Mouse (Mus musculus): ENCODE measurements around the gene Psme4. TPM values are rescaled to one million over a fixed set of nuclear protein-coding genes. Genes with fewer than 3 reads are reported as not detected.
A peak's percentile ranks its signal among the peaks of the same experiment; 100 is the strongest.
"Not testable (repeated sequence)": the region's sequence is repeated elsewhere in the genome, so short reads cannot be mapped to it uniquely, and the experiment has no call there.

Psme4 gene
- polyA plus RNA-seq (2012; rRNA removed) = 11.2 and 12.6 TPM in 2 replicates

DNA sequence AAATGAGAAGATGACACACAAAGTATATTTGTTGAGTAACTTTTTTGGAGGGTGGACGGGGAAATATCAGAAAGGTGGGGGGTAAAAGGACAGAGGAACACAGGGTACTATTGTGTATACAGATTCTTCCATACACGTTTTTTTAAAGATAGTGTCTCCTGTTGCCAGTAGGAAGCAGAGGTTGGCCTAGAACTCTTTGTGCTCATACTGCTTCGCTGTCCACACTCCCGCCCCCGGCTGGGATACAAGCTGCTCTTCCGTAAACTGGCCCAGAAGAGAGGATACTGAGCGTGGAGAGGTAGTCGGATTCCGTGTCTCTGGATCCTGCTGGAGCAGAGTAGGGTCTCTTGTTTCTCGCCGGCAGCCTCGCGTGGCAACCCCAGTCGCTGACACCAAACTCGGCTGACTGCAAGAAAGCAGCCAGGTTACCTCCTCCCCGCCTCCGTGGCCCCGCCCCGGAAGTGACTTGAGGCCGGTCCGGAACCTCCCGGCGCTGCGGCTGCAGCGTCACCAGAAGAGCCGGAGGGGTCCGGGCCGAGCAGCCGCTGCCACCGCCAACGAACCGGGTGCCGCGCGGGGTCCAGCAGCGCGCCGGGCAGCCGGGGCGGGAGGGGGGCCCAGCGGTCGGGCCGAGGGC lies at the start of gene Psme4:
TSS of gene Psme4 (plus strand) at position 460 of the 637 bp plus-strand sequence.
- 1% methylated on average over 43 of the region's 43 CpGs for WGBS
- DNase-seq (ENCODE audit: low read depth, low spot score) = peak; percentile 72

DNA sequence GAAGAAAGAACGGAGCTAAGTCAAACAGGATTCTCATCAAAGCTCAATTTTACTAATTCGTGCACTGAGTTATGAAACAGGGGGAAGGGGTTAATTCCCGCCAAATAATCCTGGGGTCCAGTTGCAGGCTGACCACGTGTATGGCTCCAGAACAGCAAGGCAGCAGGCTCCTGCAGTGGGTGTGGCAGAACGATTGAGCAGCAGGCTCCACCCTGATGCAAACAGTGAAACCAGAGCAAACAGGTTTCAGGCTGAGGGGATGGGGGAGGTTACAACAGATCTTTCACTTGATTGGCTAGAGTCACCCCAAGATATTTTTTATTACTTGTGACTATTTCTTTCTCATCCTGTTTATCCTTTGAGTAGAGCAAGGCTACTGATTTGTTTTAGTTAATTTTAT lies 48.1 kb upstream of the Psme4 start:
- no peak for DNase-seq (ENCODE audit: low read depth, low spot score)
- WGBS = 44% methylated on average over 5 of the region's 5 CpGs

DNA sequence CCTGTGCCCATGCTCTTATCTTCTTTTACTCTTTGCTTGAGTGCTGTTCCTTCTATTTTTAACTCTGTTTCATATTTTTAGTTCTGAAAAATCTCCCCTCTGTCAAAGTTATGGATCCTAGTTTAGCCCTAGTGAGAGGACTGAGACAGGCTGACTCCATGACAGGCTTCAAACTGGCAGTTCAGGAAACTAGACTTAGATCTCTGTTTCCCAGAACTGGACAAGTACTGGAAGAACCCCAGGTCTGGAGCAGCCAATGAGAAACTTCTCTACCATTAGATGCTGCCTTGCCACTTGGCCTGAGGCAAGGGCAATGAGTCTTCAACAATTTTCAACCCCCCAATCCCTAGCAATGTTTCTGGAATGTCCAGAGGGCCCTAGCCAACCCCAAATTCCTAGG lies 40.8 kb upstream of the Psme4 start:
- no peak for DNase-seq (ENCODE audit: low read depth, low spot score)

DNA sequence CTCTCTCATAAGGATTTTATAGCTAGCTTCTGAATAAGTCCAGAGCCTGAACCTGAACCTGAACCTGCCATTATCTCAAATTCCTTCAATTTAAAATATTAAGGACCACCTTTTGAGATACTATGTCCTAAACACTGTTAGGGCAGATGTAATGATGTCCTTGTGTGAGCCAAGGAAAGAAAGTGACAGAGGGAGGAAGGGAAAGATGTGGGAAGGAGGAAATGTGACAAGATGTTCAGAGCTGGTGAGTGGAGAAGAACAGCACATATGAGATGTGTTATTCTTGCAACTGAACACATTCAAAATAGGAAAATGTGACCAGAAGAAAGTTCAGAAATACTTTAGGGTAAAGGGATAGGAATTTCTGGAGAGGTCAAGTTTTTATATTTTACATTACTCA lies 38.1 kb upstream of the Psme4 start:
- no peak for DNase-seq (ENCODE audit: low read depth, low spot score)

DNA sequence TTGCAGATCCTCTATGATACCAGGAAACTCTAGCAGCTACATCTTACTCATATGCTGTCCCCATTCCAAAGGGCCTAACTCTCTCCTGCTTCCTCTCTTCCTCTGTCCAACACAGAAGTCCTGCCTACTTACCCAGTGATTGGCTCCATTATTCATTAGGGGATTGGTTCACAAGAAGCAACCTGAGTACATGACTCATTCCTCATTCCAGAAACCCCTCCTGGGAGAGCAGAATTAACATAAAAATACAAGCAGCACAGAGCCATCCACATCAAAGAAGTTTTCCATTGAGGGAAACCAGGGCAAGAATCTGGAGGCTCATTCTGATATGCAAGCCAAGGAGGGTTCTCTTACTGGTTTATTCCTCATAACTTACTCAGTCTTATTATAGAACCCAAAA lies 27.5 kb upstream of the Psme4 start:
- DNase-seq (ENCODE audit: low read depth, low spot score) = no peak

DNA sequence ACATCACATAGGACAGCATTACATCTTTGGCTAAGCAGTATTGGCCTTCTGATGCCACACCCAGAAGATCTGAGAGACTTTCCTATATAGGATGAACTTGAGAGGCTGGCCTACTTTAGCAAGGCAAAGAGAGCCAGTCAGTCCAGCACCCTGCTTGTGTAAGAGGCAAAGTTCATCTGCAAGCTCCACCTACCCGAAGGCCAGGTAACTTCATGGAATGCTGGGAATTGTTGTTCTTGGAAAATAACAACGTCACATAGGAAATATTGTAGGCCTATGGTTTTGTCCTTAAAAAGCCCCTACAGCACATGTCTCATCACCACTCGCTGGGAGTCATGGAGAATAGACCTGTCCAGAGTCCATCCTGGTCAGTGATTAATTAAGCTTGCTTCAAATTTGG lies 22.6 kb upstream of the Psme4 start:
- no peak for DNase-seq (ENCODE audit: low read depth, low spot score)

DNA sequence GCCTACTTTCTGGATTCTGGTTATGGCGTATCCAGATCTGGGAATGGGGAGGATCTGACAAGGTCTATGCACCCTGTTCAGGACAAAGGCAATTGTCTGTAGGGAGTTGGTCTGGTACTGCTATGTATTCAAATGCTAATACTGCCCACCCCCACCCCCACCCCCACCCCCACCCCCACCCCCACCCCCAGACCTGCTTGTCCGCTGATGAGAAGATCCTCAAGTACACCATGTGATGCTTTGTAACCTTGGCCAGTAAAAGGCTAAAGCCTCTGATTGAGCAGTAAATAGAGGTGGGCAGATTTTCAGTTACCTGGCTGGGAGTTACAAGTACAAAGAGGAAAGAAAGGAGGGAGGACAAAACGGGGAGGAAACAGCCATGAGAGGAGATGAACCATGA lies 21.9 kb upstream of the Psme4 start:
- 63% methylated on average over 3 of the region's 3 CpGs for WGBS
- no peak for DNase-seq (ENCODE audit: low read depth, low spot score)

More for the DNA sequence above, 22.6 kb upstream of the Psme4 start:
- WGBS = 68% methylated on average over 3 of the region's 3 CpGs

DNA sequence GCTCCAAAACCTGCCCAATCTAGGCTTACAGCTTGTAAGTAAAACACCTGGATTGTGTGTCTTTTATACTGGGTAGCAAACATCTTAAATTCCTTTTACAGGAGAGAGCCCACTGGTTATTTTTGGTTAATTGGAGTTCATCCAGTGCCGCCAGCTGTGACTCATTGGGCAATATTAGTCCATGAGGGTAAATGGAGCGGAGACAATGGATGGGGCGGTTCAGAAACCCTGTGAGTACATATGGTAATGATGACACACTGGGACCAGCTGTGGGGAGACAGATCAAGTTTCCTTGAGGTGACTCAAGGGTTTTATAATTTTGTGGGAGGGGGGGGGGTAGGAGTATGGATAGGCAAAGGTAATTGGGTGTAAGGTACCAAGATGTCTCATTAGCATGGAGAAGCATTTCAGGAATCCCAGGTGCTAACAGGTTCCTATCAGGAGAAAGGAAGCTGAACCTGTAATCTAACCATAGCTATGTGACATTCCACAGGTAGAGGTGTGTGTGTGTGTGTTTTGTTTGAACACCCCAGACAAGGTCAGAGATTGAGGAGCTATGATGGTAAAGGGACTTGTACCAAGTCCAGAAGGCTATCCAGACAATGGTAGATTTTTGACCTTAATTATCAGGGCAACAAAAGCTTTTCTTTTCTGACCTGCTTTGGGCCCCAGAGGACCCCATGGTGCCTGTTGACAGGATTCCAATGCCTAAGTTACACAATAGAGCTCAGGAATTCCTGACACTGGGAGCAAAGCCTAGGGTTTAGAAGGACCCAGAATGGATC lies 21.3 kb upstream of the Psme4 start:
- no peak for DNase-seq (ENCODE audit: low read depth, low spot score)
- WGBS = 85% methylated on average over 3 of the region's 3 CpGs

DNA sequence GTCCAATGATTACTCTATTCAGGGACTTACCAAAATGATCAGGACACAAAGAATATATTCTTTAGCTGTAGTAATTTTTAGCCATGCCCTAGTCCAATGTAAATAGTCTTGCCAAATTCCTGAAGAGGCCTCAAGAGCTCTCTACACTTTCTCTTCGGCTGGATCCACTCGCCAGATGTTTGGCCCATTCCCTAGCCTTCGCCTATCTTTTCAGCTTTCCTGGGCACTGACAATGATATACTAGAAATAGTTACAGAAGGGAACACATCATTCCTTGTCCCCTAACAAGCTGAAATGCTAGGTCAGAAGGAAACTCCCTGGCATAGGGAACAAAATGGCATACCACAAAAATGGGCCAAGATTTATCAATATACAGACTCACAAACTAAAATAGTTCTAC lies 18.6 kb upstream of the Psme4 start:
- DNase-seq (ENCODE audit: low read depth, low spot score) = no peak
- WGBS = 67% methylated on average over 3 of the region's 3 CpGs

DNA sequence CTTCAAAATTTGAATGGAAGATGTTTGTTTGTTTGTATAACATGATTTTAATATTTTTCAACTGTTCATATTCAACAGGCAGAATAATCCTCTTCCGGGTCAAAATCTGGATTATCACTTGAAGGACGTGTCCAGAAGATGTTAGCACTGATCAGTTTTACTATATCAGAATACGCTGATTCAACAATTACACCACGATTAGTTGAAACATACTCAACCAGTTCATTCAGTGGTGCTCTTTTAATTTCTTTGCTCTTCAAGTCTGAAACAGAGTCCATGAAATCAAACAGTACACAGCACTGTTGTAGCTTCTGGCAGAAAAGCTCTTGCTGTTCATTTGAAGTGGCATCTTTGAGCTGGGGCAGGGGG lies 17.1 kb upstream of the Psme4 start:
- DNase-seq (ENCODE audit: low read depth, low spot score) = not testable (repeated sequence)
- WGBS = 70% methylated on average over 4 of the region's 4 CpGs

DNA sequence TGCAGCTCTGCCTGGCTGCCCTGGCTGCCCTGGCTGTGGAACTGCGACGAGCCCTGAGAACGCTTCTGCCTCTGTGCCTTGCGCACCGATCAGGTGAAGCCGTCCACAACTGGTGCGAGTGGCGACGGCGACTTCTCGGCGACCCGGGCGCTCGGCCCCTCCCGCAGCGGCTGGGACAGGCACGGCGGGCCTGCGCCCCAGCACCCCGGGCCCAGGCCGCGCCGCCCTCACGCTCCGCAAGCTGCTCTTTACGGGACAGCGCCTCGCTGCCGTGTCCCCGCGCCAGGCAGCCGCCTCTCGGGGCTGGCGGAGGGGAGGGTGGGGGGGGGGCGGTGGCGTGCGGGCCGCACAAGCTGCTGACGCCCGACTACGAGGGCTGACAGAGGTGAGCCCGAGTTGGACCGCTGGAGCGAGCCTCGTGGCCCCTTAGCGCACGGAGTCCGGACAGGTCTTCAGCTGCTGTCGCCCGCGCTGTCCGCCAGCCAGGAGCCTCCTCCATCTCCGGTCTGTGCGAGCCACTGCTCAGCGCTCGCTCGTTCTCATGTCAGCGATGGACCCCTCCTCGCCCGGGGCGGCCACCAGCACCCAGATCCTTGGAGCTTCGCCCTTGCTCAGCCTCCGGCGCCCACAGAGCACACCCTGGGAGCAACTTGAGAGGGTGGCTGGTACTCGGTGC lies 16.5 kb upstream of the Psme4 start:
- DNase-seq (ENCODE audit: low read depth, low spot score) = no peak
- 2% methylated on average over 66 of the region's 66 CpGs for WGBS

DNA sequence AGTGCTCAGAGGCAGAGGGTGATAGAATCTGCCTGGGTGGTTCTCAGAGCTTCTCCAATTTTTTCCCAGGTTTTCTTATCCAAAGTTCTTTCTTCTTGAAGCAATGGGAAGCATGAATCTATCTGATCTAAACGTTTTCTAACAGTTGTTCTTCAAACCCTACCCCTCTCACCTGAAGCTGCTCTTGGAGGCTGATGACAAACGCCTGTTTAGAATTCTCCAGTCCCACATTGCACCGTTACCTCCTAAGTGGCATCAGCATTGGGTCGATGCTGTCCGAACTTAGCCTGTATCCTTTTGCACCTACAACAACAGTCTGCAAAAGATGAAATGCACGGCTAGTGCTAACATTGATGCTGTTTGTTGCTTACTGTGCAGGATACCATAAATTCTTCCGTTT lies 10.1 kb upstream of the Psme4 start:
- DNase-seq (ENCODE audit: low read depth, low spot score) = no peak
- 82% methylated on average over 7 of the region's 7 CpGs for WGBS

DNA sequence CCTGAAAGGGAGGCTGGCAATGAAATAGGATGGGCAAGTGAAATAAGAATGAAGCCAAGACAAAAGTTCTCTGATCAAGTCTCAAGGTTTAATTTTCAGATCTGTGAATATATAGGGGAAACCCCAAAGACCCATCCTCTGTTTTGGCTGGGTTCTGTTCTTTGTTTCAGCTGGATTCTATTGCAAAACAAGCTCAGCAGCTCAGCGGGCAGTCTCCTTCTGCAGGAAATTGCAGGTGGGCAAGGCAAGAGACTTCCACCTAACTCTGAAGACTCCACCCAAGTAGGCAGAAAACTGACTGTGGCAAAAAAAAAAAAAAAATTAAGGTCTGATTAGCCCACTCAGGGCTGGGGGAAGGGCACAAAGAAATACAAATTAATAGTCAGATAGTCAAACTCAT lies 9.6 kb upstream of the Psme4 start:
- DNase-seq (ENCODE audit: low read depth, low spot score) = no peak
- 95% methylated on average over 1 of the region's 1 CpGs for WGBS

DNA sequence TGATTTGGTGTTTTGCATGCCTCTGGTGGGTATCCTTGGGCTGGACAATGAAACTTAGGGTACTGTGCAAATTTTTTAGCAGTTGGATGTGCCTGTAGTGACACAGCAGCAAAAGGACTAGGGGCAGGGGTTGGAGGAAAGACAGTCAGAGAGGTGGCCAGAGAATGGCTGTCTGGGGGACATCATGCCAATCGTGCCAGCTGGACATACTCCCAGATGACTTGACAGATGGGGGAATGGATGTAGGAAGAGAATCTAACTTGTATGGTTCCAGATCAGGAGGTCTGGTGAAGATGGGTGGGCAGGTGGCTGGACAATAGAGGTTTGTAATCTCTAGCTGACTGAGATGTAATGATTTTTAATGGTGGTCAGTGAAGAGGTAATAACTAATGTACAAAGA lies 6.5 kb upstream of the Psme4 start:
- WGBS = 90% methylated on average over 1 of the region's 1 CpGs
- DNase-seq (ENCODE audit: low read depth, low spot score) = no peak

DNA sequence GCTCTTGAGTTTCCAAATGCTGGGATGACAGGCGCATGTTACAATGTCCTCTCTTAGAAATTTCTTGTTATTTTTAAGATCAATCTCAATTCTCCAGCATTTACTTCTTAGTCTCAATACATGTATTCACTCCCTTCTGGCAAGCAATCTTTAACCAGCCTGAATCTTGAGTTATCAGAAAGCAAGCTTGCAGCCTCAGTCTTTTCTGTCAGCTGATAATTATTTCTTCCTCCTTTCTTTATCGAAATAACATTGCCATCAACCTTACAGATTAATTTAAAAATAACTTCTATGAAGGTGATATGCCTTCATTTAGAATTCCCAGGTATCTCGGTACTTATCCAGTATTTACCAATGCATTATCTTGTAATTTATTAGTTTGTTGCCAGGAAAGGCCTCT lies 709 bp upstream of the Psme4 start:
- no peak for DNase-seq (ENCODE audit: low read depth, low spot score)
- WGBS = 73% methylated on average over 3 of the region's 3 CpGs

DNA sequence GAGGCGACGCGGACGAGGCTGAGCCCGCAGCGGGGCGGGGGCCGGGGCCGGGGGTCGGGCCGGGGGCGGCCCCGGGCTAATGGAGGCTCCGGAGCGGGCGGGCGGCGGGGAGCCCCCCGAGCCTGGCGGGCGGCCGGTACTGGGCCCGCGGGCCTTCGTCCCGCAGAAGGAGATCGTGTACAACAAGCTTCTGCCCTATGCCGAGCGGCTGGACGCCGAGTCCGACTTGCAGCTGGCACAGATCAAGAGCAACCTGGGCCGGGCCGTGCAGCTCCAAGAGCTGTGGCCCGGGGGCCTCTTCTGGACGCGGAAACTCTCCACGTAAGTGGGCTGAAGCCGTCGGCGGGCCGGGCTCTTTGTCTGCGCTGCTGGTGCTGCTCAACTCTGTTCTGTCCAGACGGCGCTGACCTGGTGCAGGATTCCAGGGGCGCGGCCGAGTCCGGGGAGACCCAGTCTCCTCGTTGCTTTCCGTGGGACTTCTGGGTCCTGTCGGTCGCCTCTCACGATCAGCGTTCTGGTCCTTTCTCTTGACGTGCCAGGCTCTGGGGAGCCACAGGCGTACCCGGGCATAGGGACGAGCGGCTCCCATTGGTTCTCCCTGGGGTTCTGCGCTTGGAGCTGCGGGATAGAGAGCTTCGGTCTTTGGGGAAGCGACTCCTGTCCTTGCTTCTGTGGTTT lies 517 bp downstream of the Psme4 start:
- WGBS = under 1% methylated on average over 63 of the region's 64 CpGs

DNA sequence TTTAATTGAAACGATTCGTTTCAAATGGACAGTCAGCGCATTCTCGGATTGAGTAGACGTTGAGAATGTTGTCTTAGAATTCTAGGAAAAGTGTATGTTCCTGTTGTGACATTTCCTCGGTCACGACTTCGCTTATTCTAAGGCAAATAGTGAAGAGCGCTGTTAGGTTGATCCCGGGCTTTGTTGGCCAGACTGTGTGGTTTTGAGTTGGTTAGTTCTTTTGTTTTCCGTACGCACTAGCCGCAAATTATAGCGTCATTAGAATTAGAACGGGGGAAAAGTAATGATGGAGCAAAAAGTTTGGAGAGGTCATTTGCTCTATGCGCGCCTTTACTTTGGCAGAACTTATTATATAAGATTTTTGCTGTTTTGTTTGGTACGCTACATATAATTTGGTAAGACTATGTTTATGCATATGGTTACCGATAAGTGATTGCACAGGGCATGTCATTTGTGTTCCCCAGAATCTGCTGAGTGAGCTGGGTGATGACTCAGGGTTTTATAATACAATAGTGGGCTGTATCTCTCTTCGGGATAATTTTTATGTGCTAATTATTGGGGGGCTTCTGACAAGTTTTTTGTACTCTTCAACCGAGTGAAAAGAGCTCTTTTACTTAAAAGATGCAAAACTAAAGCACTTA lies 1.4 kb downstream of the Psme4 start:
- no peak for DNase-seq (ENCODE audit: low read depth, low spot score)

More for the DNA sequence above, 517 bp downstream of the Psme4 start:
- DNase-seq (ENCODE audit: low read depth, low spot score) = no peak

DNA sequence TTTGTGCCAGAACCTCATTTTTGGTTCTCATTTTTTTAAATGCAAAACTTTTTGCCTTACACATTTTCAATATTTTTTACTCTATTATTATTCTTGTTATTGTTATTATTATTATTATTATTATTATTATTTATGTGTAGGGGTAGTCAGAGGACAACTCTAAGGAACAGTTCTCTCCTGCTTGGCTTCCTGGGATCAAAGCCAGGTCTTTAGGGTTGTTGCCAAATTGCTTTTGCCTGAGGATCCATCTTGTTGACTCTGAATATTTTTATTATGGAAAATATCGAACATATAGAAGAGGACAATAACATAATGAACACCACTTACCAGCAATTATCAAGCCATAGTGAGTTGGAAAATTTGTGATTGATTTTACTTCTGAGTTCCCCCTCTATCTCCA lies 3.1 kb downstream of the Psme4 start:
- 22% methylated on average over 1 of the region's 1 CpGs for WGBS
- no peak for DNase-seq (ENCODE audit: low read depth, low spot score)

More for the DNA sequence above, 1.4 kb downstream of the Psme4 start:
- WGBS = 2% methylated on average over 21 of the region's 21 CpGs

DNA sequence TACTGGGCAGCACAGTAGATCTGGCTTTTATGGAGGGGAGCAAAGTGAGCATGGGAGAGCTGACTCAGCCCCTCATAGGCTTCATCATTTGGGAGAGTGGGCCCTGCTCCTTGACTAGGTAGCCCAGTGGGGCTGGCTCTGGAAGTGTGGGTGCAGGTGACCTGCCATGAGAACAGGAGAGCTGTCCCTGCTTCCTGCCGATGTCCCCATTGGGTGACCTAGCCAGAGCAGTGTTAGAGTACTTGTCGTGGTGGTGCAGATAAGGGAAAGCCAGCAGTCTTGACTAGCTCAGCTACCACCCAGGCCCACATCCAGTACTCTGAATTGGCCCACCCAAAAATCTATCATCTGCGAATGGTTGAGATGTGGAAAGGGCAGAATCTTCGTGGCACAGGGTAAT lies 6.0 kb downstream of the Psme4 start:
- WGBS = 77% methylated on average over 4 of the region's 4 CpGs
- DNase-seq (ENCODE audit: low read depth, low spot score) = no peak

DNA sequence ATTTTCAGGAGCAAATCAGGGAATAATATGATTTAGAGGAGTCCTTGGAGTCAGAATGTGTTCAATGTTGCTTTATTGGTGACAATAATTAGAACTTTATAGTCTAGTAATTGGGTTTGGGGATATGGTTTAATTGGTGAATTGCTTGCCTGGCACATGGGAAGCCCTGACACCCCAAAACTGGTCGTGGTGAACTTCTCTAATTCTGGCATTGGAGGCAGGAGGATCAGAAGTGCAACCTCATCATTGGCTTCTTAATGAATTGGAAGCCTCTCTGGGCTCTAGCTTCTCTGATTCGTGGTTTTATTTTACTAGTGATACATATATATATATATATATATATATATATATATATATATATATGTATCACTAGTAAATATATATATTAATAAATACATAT lies 9.4 kb downstream of the Psme4 start:
- no peak for DNase-seq (ENCODE audit: low read depth, low spot score)
- WGBS = 74% methylated on average over 2 of the region's 2 CpGs
